Mouse (Mus musculus) heart, adult 2 months (tissue): ENCODE measurements around the gene Car1. TPM values are rescaled to one million over a fixed set of nuclear protein-coding genes. Genes with fewer than 3 reads are reported as not detected.
"Not testable (repeated sequence)": the region's sequence is repeated elsewhere in the genome, so short reads cannot be mapped to it uniquely, and the experiment has no call there.

Experiments used
- DNase-seq, 2 experiments: peaks; one replicate each; pipeline ENCODE4 v3.0.0; 2021
- H3K27ac ChIP-seq: fragments of 200-600 bp; 2 replicates; pipeline ENCODE4 v1.8.1; 2022
- H3K27me3 ChIP-seq: fragments of 200-500 bp; 2 replicates; pipeline ENCODE4 v1.6.1; 2012; ENCODE audit warnings: mild to moderate bottlenecking, low read length, inconsistent platforms, mixed read lengths; ENCODE audit not compliant: control insufficient read depth, insufficient read depth
- H3K36me3 ChIP-seq: fragments of 200-500 bp; 2 replicates; pipeline ENCODE4 v1.6.1; 2012; ENCODE audit warnings: low read length, inconsistent platforms; ENCODE audit not compliant: control insufficient read depth, insufficient read depth
- H3K4me1 ChIP-seq: fragments of 200-500 bp; 2 replicates; pipeline ENCODE4 v1.6.1; 2011; ENCODE audit warnings: low read length; ENCODE audit not compliant: control insufficient read depth, insufficient read depth
- H3K4me3 ChIP-seq: fragments of 200-600 bp; 2 replicates; pipeline ENCODE4 v1.8.1; 2022
- H3K79me2 ChIP-seq: fragments of 200-500 bp; replicated peaks from 2 replicates; pipeline ENCODE4 v1.6.1; 2012; ENCODE audit warnings: mild to moderate bottlenecking, inconsistent platforms, low read length, moderate library complexity, mixed read lengths; ENCODE audit not compliant: control insufficient read depth, insufficient read depth
- H3K9ac ChIP-seq: fragments of 200-500 bp; 2 replicates; pipeline ENCODE4 v1.6.1; 2012; ENCODE audit warnings: low read depth, mild to moderate bottlenecking, control low read depth, inconsistent platforms, low read length, mixed read lengths
- CTCF ChIP-seq: fragments of 200-600 bp; IDR thresholded peaks from 2 replicates; pipeline ENCODE4 v1.8.1; 2022; ENCODE audit warnings: antibody characterized with exemption, mild to moderate bottlenecking, moderate library complexity
- EP300 ChIP-seq: fragments of 200-500 bp; IDR thresholded peaks from 2 replicates; pipeline ENCODE4 v1.6.1; 2011; ENCODE audit warnings: low read depth, low read length, control low read depth; ENCODE audit not compliant: insufficient read depth
- POLR2A ChIP-seq: fragments of 200-500 bp; IDR thresholded peaks from 2 replicates; pipeline ENCODE4 v1.6.1; 2011; ENCODE audit warnings: mild to moderate bottlenecking, low read depth, low read length, control low read depth; ENCODE audit not compliant: insufficient read depth
- WGBS: fragments of 180-500 bp; shearing (Covaris S2); methylation state at CpG from one replicate; pipeline ENCODE4 v1.1.7; 2018; 5-methylcytosine and 5-hydroxymethylcytosine counted together
- intact Hi-C: fragments of 180-260 bp; cut with DNase I; formaldehyde crosslinking; loops from one replicate; pipeline ENCODE4 v1.15.1; 2025
- polyA plus RNA-seq: library from polyadenylated mRNA; depleted of rRNA; stranded (reverse); fragments of >200 nt; gene quantifications from 2 replicates; pipeline ENCODE4 v1.2.3, GENCODE M21; 2012
- total RNA-seq, 2 experiments: library from RNA; stranded (reverse); gene quantifications; 2 replicates each; pipeline ENCODE4 v1.2.3; 2021

Gene Car1
- total and polyA plus RNA-seq, 3 experiments = 0.23 TPM; not detected in 2

GRCm38 (mm10) chr3:14838936-14839335, 30.8 kb upstream of the Car1 start:
- no peak for DNase-seq
- no peak overlapping the region for H3K4me3 ChIP-seq
- H3K27ac ChIP-seq = no peak overlapping the region

GRCm38 (mm10) chr3:14832766-14833165, 24.6 kb upstream of the Car1 start:
- no peaks in the 10 kb centered on the region for H3K27me3 ChIP-seq
- intact Hi-C loops = no loop called here
- no peaks in the 10 kb centered on the region for H3K4me1 ChIP-seq
- no peak overlapping the region for H3K9ac ChIP-seq
- no peak overlapping the region for H3K4me3 ChIP-seq
- H3K36me3 ChIP-seq = no peaks in the 10 kb centered on the region
- no peak overlapping the region for H3K27ac ChIP-seq
- peak in 1 of 2 experiments; percentile 6 for DNase-seq
- no peak for TF ChIP-seq CTCF
- no peak for TF ChIP-seq EP300
- H3K79me2 ChIP-seq = no peaks in the 10 kb centered on the region

More at GRCm38 (mm10) chr3:14838936-14839335, 30.8 kb upstream of the Car1 start:
- Histone ChIP-seq H3K4me1 (no peaks in the 10 kb centered on the region), H3K27me3 (no peaks in the 10 kb centered on the region), H3K79me2 (no peaks in the 10 kb centered on the region), H3K36me3 (no peaks in the 10 kb centered on the region), H3K9ac (no peak overlapping the region)
- intact Hi-C loops = no loop called here
- 87% methylated on average over 1 of the region's 1 CpGs for whole genome bisulfite sequencing
- no peak for TF ChIP-seq EP300

GRCm38 (mm10) chr3:14831219-14831835, 23.2 kb upstream of the Car1 start:
- TF ChIP-seq EP300 = no peak
- no peak for TF ChIP-seq POLR2A
- TF ChIP-seq CTCF = no peak
- Histone ChIP-seq H3K36me3 (no peaks in the 10 kb centered on the region), H3K9ac (no peak overlapping the region), H3K4me1 (no peaks in the 10 kb centered on the region), H3K4me3 (no peak overlapping the region), H3K27me3 (no peaks in the 10 kb centered on the region), H3K27ac (no peak overlapping the region), H3K79me2 (no peaks in the 10 kb centered on the region)
- DNase-seq = no peak
- intact Hi-C loops = no loop called here
- WGBS = 58% methylated on average over 5 of the region's 5 CpGs

- TF ChIP-seq CTCF (no peak), EP300 (no peak), POLR2A (no peak)
- H3K27me3 ChIP-seq = no peaks in the 10 kb centered on the region
- no peak overlapping the region for H3K27ac ChIP-seq
- H3K79me2 ChIP-seq = no peaks in the 10 kb centered on the region
- no peak overlapping the region for H3K4me3 ChIP-seq
- intact Hi-C loops = no loop called here
- DNase-seq = no peak
- H3K36me3 ChIP-seq = no peaks in the 10 kb centered on the region
- H3K9ac ChIP-seq = no peak overlapping the region
- H3K4me1 ChIP-seq = no peaks in the 10 kb centered on the region
Measured at GRCm38 (mm10) chr3:14828896-14829295, 20.7 kb upstream of the Car1 start.

- DNase-seq = no peak
- H3K9ac ChIP-seq = no peak overlapping the region
- no peaks in the 10 kb centered on the region for H3K4me1 ChIP-seq
- H3K27me3 ChIP-seq = no peaks in the 10 kb centered on the region
- intact Hi-C loops = no loop called here
- no peaks in the 10 kb centered on the region for H3K36me3 ChIP-seq
- no peak for TF ChIP-seq CTCF
- TF ChIP-seq POLR2A = no peak
- no peak for TF ChIP-seq EP300
- H3K27ac ChIP-seq = no peak overlapping the region
- no peak overlapping the region for H3K4me3 ChIP-seq
- WGBS = 56% methylated on average over 1 of the region's 1 CpGs
- H3K79me2 ChIP-seq = no peaks in the 10 kb centered on the region
Measured at GRCm38 (mm10) chr3:14819844-14820504, 11.8 kb upstream of the Car1 start.

- DNase-seq, H3K36me3 ChIP-seq, H3K79me2 ChIP-seq, intact Hi-C loops, H3K4me3 ChIP-seq, H3K27me3 ChIP-seq, H3K27ac ChIP-seq, H3K9ac ChIP-seq, H3K4me1 ChIP-seq: not testable (repeated sequence)
- WGBS = 37% methylated on average over 1 of the region's 1 CpGs
Measured at GRCm38 (mm10) chr3:14815396-14815795, 7.2 kb upstream of the Car1 start.
